Mouse (Mus musculus): ENCODE measurements around the gene Golga2.

DNA sequence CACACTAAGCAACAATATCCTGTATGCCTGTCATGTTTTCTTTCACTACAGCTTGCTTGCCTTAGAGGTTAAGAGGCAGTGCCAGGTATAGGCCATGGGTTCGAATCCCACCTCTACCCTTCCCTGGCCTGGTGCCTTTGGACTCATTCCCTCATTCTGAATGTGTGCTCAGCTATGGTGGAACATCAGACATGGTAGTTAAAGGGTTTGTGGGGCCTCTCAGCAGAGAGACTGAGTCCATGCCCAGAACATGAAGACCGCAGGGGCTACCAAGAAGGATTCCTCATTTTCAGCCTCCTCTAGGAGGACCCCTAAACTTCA lies 56.1 kb downstream of the Golga2 start:
- TF ChIP-seq MYOD1 (IDR thresholded peaks at IDR 0.05; ENCODE audit: control insufficient read depth, insufficient read length, low read depth), result no peak
- TF ChIP-seq CTCF (IDR thresholded peaks at IDR 0.05; ENCODE audit: control insufficient read depth, insufficient read depth, insufficient read length), result no peak
- no peak for TF ChIP-seq MYOG (IDR thresholded peaks at IDR 0.05; ENCODE audit: control insufficient read depth, extremely low read depth, insufficient read length)
- TF ChIP-seq MAX (IDR thresholded peaks at IDR 0.05), result no peak

All from C2C12 (cell line).